Mouse (Mus musculus): ENCODE results near the gene Exph5. TPM values are rescaled to one million over a fixed set of nuclear protein-coding genes. Genes with fewer than 3 reads are reported as not detected.

The Exph5 gene
- polyA plus RNA-seq, 2 experiments = 0.47 to 1.9 TPM

GRCm38 (mm10) chr9:53312981-53313380, 11.5 kb downstream of the Exph5 start:
- Histone ChIP-seq H3K9ac (ENCODE audit: low read depth, low read length, severe bottlenecking) (no peak overlapping the region), H3K36me3 (ENCODE audit: control insufficient read depth, insufficient read depth, low read length) (no peaks in the 10 kb centered on the region), H3K27me3 (ENCODE audit: control insufficient read depth, insufficient read depth, low read length) (no peaks in the 10 kb centered on the region), H3K27ac (replicated peaks; ENCODE audit: low read depth, low read length) (no peak overlapping the region), H3K9me3 (ENCODE audit: control insufficient read depth, low read length) (no peaks in the 10 kb centered on the region), H3K4me2 (replicated peaks; ENCODE audit: low read depth, low read length, severe bottlenecking) (no peak overlapping the region), H3K4me3 (replicated peaks; ENCODE audit: low read length) (no peak overlapping the region), H3K4me1 (ENCODE audit: control insufficient read depth, insufficient read depth, low read length) (no peaks in the 10 kb centered on the region)
- DNase-seq (ENCODE audit: low spot score) (no peak), ATAC-seq (ENCODE audit: low FRiP score, low read depth) (no peak)
- TF ChIP-seq POLR2A (IDR thresholded peaks at IDR 0.05; ENCODE audit: borderline replicate concordance, extremely low read depth, insufficient read depth, insufficient read length) = no peak
- WGBS = 67% methylated on average over 1 of the region's 1 CpGs

GRCm38 (mm10) chr9:53320894-53321650, 19.6 kb downstream of the Exph5 start:
- no peak for TF ChIP-seq POLR2A (IDR thresholded peaks at IDR 0.05; ENCODE audit: borderline replicate concordance, extremely low read depth, insufficient read depth, insufficient read length)
- no peaks in the 10 kb centered on the region for H3K36me3 ChIP-seq (ENCODE audit: control insufficient read depth, insufficient read depth, low read length)
- no peak overlapping the region for H3K4me3 ChIP-seq (replicated peaks; ENCODE audit: low read length)
- H3K9ac ChIP-seq (ENCODE audit: low read depth, low read length, severe bottlenecking) = no peak overlapping the region
- H3K4me1 ChIP-seq (ENCODE audit: control insufficient read depth, insufficient read depth, low read length) = no peaks in the 10 kb centered on the region
- H3K27ac ChIP-seq (replicated peaks; ENCODE audit: low read depth, low read length) = no peak overlapping the region
- no peaks in the 10 kb centered on the region for H3K27me3 ChIP-seq (ENCODE audit: control insufficient read depth, insufficient read depth, low read length)
- no peak overlapping the region for H3K4me2 ChIP-seq (replicated peaks; ENCODE audit: low read depth, low read length, severe bottlenecking)
- no peaks in the 10 kb centered on the region for H3K9me3 ChIP-seq (ENCODE audit: control insufficient read depth, low read length)
- no peak for ATAC-seq (ENCODE audit: low FRiP score, low read depth)
- WGBS = 31% methylated on average over 10 of the region's 10 CpGs
- no peak for DNase-seq (ENCODE audit: low spot score)

- no peak for TF ChIP-seq POLR2A (IDR thresholded peaks at IDR 0.05; ENCODE audit: borderline replicate concordance, extremely low read depth, insufficient read depth, insufficient read length)
- Histone ChIP-seq H3K4me2 (replicated peaks; ENCODE audit: low read depth, low read length, severe bottlenecking) (no peak overlapping the region), H3K4me1 (ENCODE audit: control insufficient read depth, insufficient read depth, low read length) (no peaks in the 10 kb centered on the region), H3K36me3 (ENCODE audit: control insufficient read depth, insufficient read depth, low read length) (no peaks in the 10 kb centered on the region), H3K27me3 (ENCODE audit: control insufficient read depth, insufficient read depth, low read length) (no peaks in the 10 kb centered on the region), H3K27ac (replicated peaks; ENCODE audit: low read depth, low read length) (no peak overlapping the region), H3K9me3 (ENCODE audit: control insufficient read depth, low read length) (no peaks in the 10 kb centered on the region), H3K4me3 (replicated peaks; ENCODE audit: low read length) (no peak overlapping the region), H3K9ac (ENCODE audit: low read depth, low read length, severe bottlenecking) (no peak overlapping the region)
- WGBS = 76% methylated on average over 8 of the region's 8 CpGs
- DNase-seq (ENCODE audit: low spot score) (no peak), ATAC-seq (ENCODE audit: low FRiP score, low read depth) (no peak)
Measured at GRCm38 (mm10) chr9:53321683-53322082, 20.2 kb downstream of the Exph5 start.

- H3K4me2 ChIP-seq (replicated peaks; ENCODE audit: low read depth, low read length, severe bottlenecking) = no peak overlapping the region
- DNase-seq (ENCODE audit: low spot score) (no peak), ATAC-seq (ENCODE audit: low FRiP score, low read depth) (no peak)
- no peak for TF ChIP-seq POLR2A (IDR thresholded peaks at IDR 0.05; ENCODE audit: borderline replicate concordance, extremely low read depth, insufficient read depth, insufficient read length)
- H3K9me3 ChIP-seq (ENCODE audit: control insufficient read depth, low read length) = no peaks in the 10 kb centered on the region
- H3K27ac ChIP-seq (replicated peaks; ENCODE audit: low read depth, low read length) = no peak overlapping the region
- no peak overlapping the region for H3K9ac ChIP-seq (ENCODE audit: low read depth, low read length, severe bottlenecking)
- WGBS = 86% methylated on average over 10 of the region's 10 CpGs
- H3K4me3 ChIP-seq (replicated peaks; ENCODE audit: low read length) = no peak overlapping the region
- H3K36me3 ChIP-seq (ENCODE audit: control insufficient read depth, insufficient read depth, low read length) = no peaks in the 10 kb centered on the region
- H3K27me3 ChIP-seq (ENCODE audit: control insufficient read depth, insufficient read depth, low read length) = no peaks in the 10 kb centered on the region
- H3K4me1 ChIP-seq (ENCODE audit: control insufficient read depth, insufficient read depth, low read length) = no peaks in the 10 kb centered on the region
Measured at GRCm38 (mm10) chr9:53323419-53324251, 22.2 kb downstream of the Exph5 start.

- Histone ChIP-seq H3K9ac (ENCODE audit: low read depth, low read length, severe bottlenecking) (no peak overlapping the region), H3K36me3 (ENCODE audit: control insufficient read depth, insufficient read depth, low read length) (no peaks in the 10 kb centered on the region), H3K4me3 (replicated peaks; ENCODE audit: low read length) (no peak overlapping the region), H3K4me2 (replicated peaks; ENCODE audit: low read depth, low read length, severe bottlenecking) (no peak overlapping the region), H3K4me1 (ENCODE audit: control insufficient read depth, insufficient read depth, low read length) (no peaks in the 10 kb centered on the region), H3K27ac (replicated peaks; ENCODE audit: low read depth, low read length) (no peak overlapping the region), H3K27me3 (ENCODE audit: control insufficient read depth, insufficient read depth, low read length) (no peaks in the 10 kb centered on the region), H3K9me3 (ENCODE audit: control insufficient read depth, low read length) (no peaks in the 10 kb centered on the region)
- WGBS = 51% methylated on average over 4 of the region's 4 CpGs
- ATAC-seq (ENCODE audit: low FRiP score, low read depth) (no peak), DNase-seq (ENCODE audit: low spot score) (peak; percentile 31)
- TF ChIP-seq POLR2A (IDR thresholded peaks at IDR 0.05; ENCODE audit: borderline replicate concordance, extremely low read depth, insufficient read depth, insufficient read length) = no peak
Measured at GRCm38 (mm10) chr9:53325363-53326090, 24.1 kb downstream of the Exph5 start.
